Mouse (Mus musculus) brown adipose tissue, adult 24 weeks (tissue): Measurements from ENCODE around the gene Gm20388. TPM values are rescaled to one million over a fixed set of nuclear protein-coding genes. Genes with fewer than 3 reads are reported as not detected.
A peak's percentile ranks its signal among the peaks of the same experiment; 100 is the strongest.
"Not testable (repeated sequence)": the region's sequence is repeated elsewhere in the genome, so short reads cannot be mapped to it uniquely, and the experiment has no call there.

Experiments used
- H3K27ac ChIP-seq: fragments of 200-500 bp; replicated peaks from 2 replicates; pipeline ENCODE4 v1.5.1; 2012; ENCODE audit warnings: low read depth, mild to moderate bottlenecking, low read length
- H3K4me1 ChIP-seq: fragments of 200-500 bp; 2 replicates; pipeline ENCODE4 v1.6.1; 2012; ENCODE audit warnings: low read length, mixed read lengths; ENCODE audit not compliant: control insufficient read depth, insufficient read depth, insufficient read length
- H3K4me3 ChIP-seq: fragments of 200-500 bp; 2 replicates; pipeline ENCODE4 v1.5.1; 2012; ENCODE audit warnings: low read depth, mild to moderate bottlenecking, low read length, moderate library complexity; ENCODE audit not compliant: insufficient read depth
- polyA plus RNA-seq: library from polyadenylated mRNA; stranded (reverse); fragments of >200 nt; gene quantifications from 2 replicates; pipeline ENCODE4 v1.2.4, GENCODE M21; 2012; ENCODE audit not compliant: missing spikeins, insufficient read depth, insufficient read length

Gm20388 gene
- polyA plus RNA-seq, 1 experiment = 44.7 TPM

GRCm38 (mm10) chr8:120719586-120720236, 809.1 kb downstream of the Gm20388 start:
- Histone ChIP-seq H3K27ac (peak overlapping the region; percentile 55), H3K4me1 (no peaks in the 10 kb centered on the region), H3K4me3 (no peak overlapping the region)

- Histone ChIP-seq H3K4me1 (no peaks in the 10 kb centered on the region), H3K4me3 (no peak overlapping the region), H3K27ac (no peak overlapping the region)
Observed at GRCm38 (mm10) chr8:120723025-120723424, 812.4 kb downstream of the Gm20388 start.

- not testable (repeated sequence) for H3K4me1 ChIP-seq, H3K4me3 ChIP-seq, H3K27ac ChIP-seq
Observed at GRCm38 (mm10) chr8:120724096-120724495, 813.5 kb downstream of the Gm20388 start.

- Histone ChIP-seq H3K4me3 (no peak overlapping the region), H3K4me1 (no peaks in the 10 kb centered on the region), H3K27ac (no peak overlapping the region)
Observed at GRCm38 (mm10) chr8:120724816-120725575, 814.4 kb downstream of the Gm20388 start.

GRCm38 (mm10) chr8:120725576-120725950, 814.9 kb downstream of the Gm20388 start:
- Histone ChIP-seq H3K4me3 (no peak overlapping the region), H3K27ac (no peak overlapping the region), H3K4me1 (no peaks in the 10 kb centered on the region)

GRCm38 (mm10) chr8:120726051-120726450, 815.4 kb downstream of the Gm20388 start:
- H3K27ac ChIP-seq = no peak overlapping the region
- no peak overlapping the region for H3K4me3 ChIP-seq
- H3K4me1 ChIP-seq = no peaks in the 10 kb centered on the region

- H3K27ac ChIP-seq = no peak overlapping the region
- no peaks in the 10 kb centered on the region for H3K4me1 ChIP-seq
- H3K4me3 ChIP-seq = no peak overlapping the region
Observed at GRCm38 (mm10) chr8:120728488-120729160, 818.0 kb downstream of the Gm20388 start.

- Histone ChIP-seq H3K4me1 (no peaks in the 10 kb centered on the region), H3K4me3 (no peak overlapping the region), H3K27ac (no peak overlapping the region)
Observed at GRCm38 (mm10) chr8:120731582-120731981, 820.9 kb downstream of the Gm20388 start.

GRCm38 (mm10) chr8:120732068-120732467, 821.4 kb downstream of the Gm20388 start:
- Histone ChIP-seq H3K27ac (no peak overlapping the region), H3K4me1 (no peaks in the 10 kb centered on the region), H3K4me3 (no peak overlapping the region)

- H3K27ac ChIP-seq = peak within 1 kb of the TSS; percentile 46; the same call in 1 of the 2 replicates
- peaks cover 2% of the 10 kb centered on the region; the same call in 1 of the 2 replicates for H3K4me1 ChIP-seq
- H3K4me3 ChIP-seq = peak within 1 kb of the TSS; percentile 47
Observed at GRCm38 (mm10) chr8:120735770-120736481, 825.3 kb downstream of the Gm20388 start, which contains the start of gene Irf8. Gene Irf8, plus strand, starts transcription at chr8:120736358.

GRCm38 (mm10) chr8:120736486-120736885, 825.8 kb downstream of the Gm20388 start:
- Histone ChIP-seq H3K4me1 (peaks cover 2% of the 10 kb centered on the region; the same call in 1 of the 2 replicates), H3K4me3 (peak overlapping the region; percentile 47), H3K27ac (no peak overlapping the region)

- Histone ChIP-seq H3K4me1 (peaks cover 2% of the 10 kb centered on the region; the same call in 1 of the 2 replicates), H3K4me3 (peak overlapping the region; percentile 47), H3K27ac (peak overlapping the region; percentile 46; the same call in 1 of the 2 replicates)
Observed at GRCm38 (mm10) chr8:120737166-120737565, 826.5 kb downstream of the Gm20388 start.

GRCm38 (mm10) chr8:120738771-120739170, 828.1 kb downstream of the Gm20388 start:
- Histone ChIP-seq H3K4me3 (peak overlapping the region; percentile 29), H3K4me1 (peaks cover 2% of the 10 kb centered on the region; the same call in 1 of the 2 replicates), H3K27ac (peak overlapping the region; percentile 53)

- Histone ChIP-seq H3K4me1 (peaks cover 2% of the 10 kb centered on the region; the same call in 1 of the 2 replicates), H3K27ac (peak overlapping the region; percentile 53), H3K4me3 (peak overlapping the region; percentile 24)
Observed at GRCm38 (mm10) chr8:120739526-120739925, 828.9 kb downstream of the Gm20388 start.
